Mouse (Mus musculus): ENCODE measurements at regions not wholly inside any gene's neighbourhood (a gene's known extent, or its start where the extent isn't known, plus 50 kb on each side); places are given as distances from the start of the nearest gene placed in this dataset.

- ATAC-seq (replicated peaks; ENCODE audit: poor library complexity), result no peak
Observed at GRCm38 (mm10) chr15:68014605-68015305, 1514.0 kb upstream of the Lrrc6 start.

- ATAC-seq (replicated peaks; ENCODE audit: poor library complexity), result peak; percentile 86
Observed at GRCm38 (mm10) chr15:68011162-68011561, 1510.5 kb upstream of the Lrrc6 start.

- ATAC-seq (replicated peaks; ENCODE audit: poor library complexity), result no peak
Observed at GRCm38 (mm10) chr15:68010189-68010588, 1509.5 kb upstream of the Lrrc6 start.

- no peak for ATAC-seq (replicated peaks; ENCODE audit: poor library complexity)
Observed at GRCm38 (mm10) chr15:68004798-68005197, 1504.1 kb upstream of the Lrrc6 start.

GRCm38 (mm10) chr15:67996532-67996931 is 1495.8 kb upstream of the Lrrc6 start:
- peak; percentile 91 for ATAC-seq (replicated peaks; ENCODE audit: poor library complexity)

DNA sequence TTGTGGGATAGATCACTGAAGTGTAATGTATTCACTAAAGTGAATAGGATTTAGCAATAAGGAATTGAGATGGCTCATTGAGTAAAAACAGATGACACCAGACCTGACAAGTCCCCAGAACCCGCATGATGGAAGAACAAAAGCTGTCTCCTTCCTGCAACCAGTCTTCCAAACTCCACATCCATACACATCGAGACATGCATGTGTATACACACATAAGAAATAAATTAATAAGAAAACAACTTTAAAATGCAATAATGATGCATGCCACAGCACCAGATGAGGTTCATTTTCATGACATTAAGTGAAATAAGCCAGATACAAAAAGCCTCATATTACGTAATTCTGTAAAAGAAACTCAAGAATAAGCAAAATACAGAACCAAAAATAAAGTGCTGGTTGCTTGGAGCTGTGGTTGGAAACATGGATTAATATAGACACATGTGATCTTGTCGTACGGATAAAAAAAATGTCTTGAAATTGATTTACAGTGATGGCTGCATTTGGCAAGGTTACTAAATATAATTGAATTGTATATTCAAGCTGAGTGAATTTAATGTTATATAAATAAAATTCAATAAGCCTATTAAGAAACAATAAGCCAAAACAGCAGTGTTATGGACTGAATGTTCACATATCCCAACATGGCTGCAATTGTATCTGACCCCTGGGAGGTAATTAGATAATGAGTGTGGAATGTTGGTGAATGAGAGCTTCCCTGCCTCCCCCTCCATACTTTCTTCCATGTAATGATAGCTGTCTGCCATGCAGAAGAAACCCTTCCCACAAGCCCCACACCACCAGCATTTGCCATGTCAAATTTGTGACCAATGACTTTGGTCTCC is 1488.9 kb upstream of the Lrrc6 start:
- ATAC-seq (replicated peaks; ENCODE audit: poor library complexity), result no peak

DNA sequence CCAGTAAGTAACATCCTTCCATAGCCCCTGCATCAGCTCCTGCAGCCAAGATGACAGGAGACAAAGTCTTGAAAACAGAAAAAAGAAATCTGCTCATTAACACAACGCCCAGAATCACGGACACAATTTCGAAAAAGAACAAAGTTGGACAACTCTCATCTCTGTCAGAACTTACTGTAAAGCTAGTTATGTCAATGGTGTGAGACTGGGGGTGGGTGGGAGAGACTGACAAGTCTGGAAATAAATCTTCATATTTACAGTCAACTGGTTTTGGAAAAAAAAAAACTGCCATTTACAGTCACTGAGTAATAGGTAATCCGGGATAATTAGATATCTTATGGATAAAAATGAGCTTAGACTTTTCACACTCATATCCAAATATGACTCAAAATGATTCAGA is 1487.2 kb upstream of the Lrrc6 start:
- ATAC-seq (replicated peaks; ENCODE audit: poor library complexity), result no peak

- ATAC-seq (replicated peaks; ENCODE audit: poor library complexity), result peak; percentile 64
Observed at GRCm38 (mm10) chr15:67983253-67983652, 1482.5 kb upstream of the Lrrc6 start.

DNA sequence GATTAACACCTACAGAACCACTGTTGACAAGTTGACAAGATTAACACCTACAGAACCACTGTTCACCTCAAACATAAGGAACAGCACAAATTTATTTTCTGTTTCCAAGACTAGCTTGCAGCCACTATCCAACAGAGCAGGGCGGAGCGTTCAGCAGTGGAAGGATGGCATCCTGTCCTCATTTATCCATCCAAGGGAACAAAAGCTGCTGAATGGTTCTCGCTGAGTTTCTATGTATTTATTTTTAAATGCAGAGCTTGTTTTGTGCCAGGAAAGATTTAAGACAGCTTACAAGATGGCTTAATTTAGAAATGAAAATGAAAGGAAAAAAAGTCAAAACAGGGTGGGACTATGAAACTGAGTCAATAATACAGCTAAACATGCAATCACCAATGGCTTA is 1481.2 kb upstream of the Lrrc6 start:
- no peak for ATAC-seq (replicated peaks; ENCODE audit: poor library complexity)

GRCm38 (mm10) chr15:67979451-67979850 is 1478.7 kb upstream of the Lrrc6 start:
- ATAC-seq (replicated peaks; ENCODE audit: poor library complexity), result no peak

GRCm38 (mm10) chr15:67977210-67977609 is 1476.5 kb upstream of the Lrrc6 start:
- ATAC-seq (replicated peaks; ENCODE audit: poor library complexity), result no peak

DNA sequence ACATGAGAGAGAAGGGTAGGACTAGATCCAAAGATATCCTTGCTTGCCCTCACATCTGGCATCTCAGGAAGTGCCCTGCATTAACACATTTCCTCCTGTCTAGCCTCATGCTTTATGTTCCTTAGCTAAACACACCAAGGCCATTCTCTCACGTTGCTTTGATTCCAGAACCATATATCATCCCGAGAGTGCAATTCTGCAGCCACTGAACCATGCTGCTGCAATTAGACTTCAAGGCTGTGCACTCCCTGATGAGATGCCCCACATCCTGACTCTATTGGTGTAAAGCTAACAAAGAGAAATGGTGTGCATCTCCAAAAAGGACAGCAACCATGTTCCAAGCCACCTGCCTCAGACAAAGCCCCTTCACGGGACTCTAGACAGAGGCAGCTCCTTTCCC is 1471.3 kb upstream of the Lrrc6 start:
- no peak for ATAC-seq (replicated peaks; ENCODE audit: poor library complexity)

- no peak for ATAC-seq (replicated peaks; ENCODE audit: poor library complexity)
Observed at GRCm38 (mm10) chr15:67954216-67954615, 1453.5 kb upstream of the Lrrc6 start.

GRCm38 (mm10) chr15:67950281-67951040 is 1449.8 kb upstream of the Lrrc6 start:
- no peak for ATAC-seq (replicated peaks; ENCODE audit: poor library complexity)

- no peak for ATAC-seq (replicated peaks; ENCODE audit: poor library complexity)
Observed at GRCm38 (mm10) chr15:67944330-67945082, 1443.8 kb upstream of the Lrrc6 start.

- ATAC-seq (replicated peaks; ENCODE audit: poor library complexity), result no peak
Observed at GRCm38 (mm10) chr15:67943046-67943445, 1442.3 kb upstream of the Lrrc6 start.

DNA sequence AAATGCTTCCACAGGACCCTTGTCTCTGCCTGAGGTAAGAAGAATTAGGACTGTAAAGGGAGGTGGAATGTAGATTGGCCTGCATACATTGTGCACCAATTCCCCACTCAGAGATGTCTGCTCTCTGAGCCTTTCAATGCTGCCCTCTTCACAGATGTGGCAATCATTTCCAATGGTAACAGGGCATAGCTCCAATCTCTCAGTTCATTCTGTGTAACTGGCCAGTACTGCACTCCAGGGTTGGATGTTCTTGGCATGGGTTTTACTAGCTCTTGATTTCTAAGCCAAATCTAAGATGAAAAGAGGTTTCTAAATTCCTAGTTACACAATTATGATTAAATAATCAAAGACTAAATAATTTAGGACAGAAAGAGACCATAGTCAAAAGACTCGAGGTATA is 1439.8 kb upstream of the Lrrc6 start:
- ATAC-seq (replicated peaks; ENCODE audit: poor library complexity), result no peak

GRCm38 (mm10) chr15:67924885-67925284 is 1424.2 kb upstream of the Lrrc6 start:
- ATAC-seq (replicated peaks; ENCODE audit: poor library complexity), result no peak

- ATAC-seq (replicated peaks; ENCODE audit: poor library complexity), result peak; percentile 52
Observed at GRCm38 (mm10) chr15:67907034-67907433, 1406.3 kb upstream of the Lrrc6 start.

GRCm38 (mm10) chr15:67905279-67905678 is 1404.6 kb upstream of the Lrrc6 start:
- peak; percentile 59 for ATAC-seq (replicated peaks; ENCODE audit: poor library complexity)

DNA sequence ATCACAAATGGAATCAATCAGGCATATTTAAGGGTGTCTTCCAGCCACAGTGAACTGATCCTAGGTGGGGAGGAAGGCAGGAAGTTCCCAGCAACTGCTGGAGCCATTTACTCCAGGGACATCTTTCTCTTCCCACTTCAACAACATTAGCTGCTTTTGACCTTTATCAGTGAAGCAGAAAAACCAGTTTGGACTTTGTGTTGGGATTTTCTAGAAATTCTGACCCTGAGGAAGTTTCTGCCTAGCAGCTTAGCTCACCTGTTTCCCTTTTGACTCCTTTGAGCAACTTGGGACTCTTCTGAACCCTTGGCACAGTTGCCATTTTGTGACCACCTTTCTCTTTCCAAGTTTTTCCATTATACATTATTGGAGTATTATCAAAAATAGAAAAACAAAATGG is 1403.9 kb upstream of the Lrrc6 start:
- no peak for ATAC-seq (replicated peaks; ENCODE audit: poor library complexity)

All from megakaryocyte progenitor cell, adult 5-6 weeks (primary cell).